ENCODE assay signal across 21 mouse cellular contexts in genomic region chr2:84624201-84624600, GRCm38 (mm10). TPM values are rescaled to one million over a fixed set of nuclear protein-coding genes. Genes with fewer than 3 reads are reported as not detected.
A peak's percentile ranks its signal among the peaks of the same experiment; 100 is the strongest.
DNase-seq lines count a peak whose midpoint lies in the region; ATAC-seq and TF ChIP-seq lines count a peak whose summit lies in the region.
"Had no signal": no experiment of that assay in that cellular context is flagged by ENCODE, and none has a peak within 500 bp of the region (broad histone marks: within the 10 kb centered on the region; RNA-seq: fewer than 3 reads in every experiment).

No protein-coding gene starts in this region.

- peaks cover 66% of the 10 kb centered on the region for H3K4me1 ChIP-seq in heart, embryonic 13.5 days
- H3K4me1 ChIP-seq in lung, embryonic 14.5 days (ENCODE audit: insufficient read depth), result no peaks in the 10 kb centered on the region; the same call in none of the 2 replicates
- peaks cover 43% of the 10 kb centered on the region for H3K4me1 ChIP-seq in small intestine, adult 2 months (ENCODE audit: control insufficient read depth, insufficient read depth, insufficient read length, low read length)
- no peaks in the 10 kb centered on the region for H3K4me1 ChIP-seq in midbrain, embryonic 15.5 days
- H3K4me1 ChIP-seq: neural tube, embryonic 12.5 days had no signal

- H3K9me3 ChIP-seq in heart, embryonic 13.5 days, result no peaks in the 10 kb centered on the region
- no peaks in the 10 kb centered on the region for H3K9me3 ChIP-seq in lung, embryonic 14.5 days (ENCODE audit: low read depth, low read length)
- no peaks in the 10 kb centered on the region for H3K9me3 ChIP-seq in midbrain, embryonic 15.5 days
- H3K9me3 ChIP-seq: limb, embryonic 12.5 days; neural tube, embryonic 12.5 days had no signal

- H3K36me3 ChIP-seq in heart, embryonic 13.5 days, result peaks cover 54% of the 10 kb centered on the region
- peaks cover 54% of the 10 kb centered on the region for H3K36me3 ChIP-seq in lung, embryonic 14.5 days (ENCODE audit: insufficient read depth)
- H3K36me3 ChIP-seq in small intestine, adult 2 months (ENCODE audit: control insufficient read depth, insufficient read depth, low read length), result peaks cover 31% of the 10 kb centered on the region
- peaks cover 20% of the 10 kb centered on the region; the same call in 1 of the 2 replicates for H3K36me3 ChIP-seq in midbrain, embryonic 15.5 days (replicated peaks)

- no peak for DNase-seq in heart, postnatal 4 days
- no peak for DNase-seq in lung, embryonic 14.5 days
- DNase-seq in lung, postnatal 4 days, result no peak
- DNase-seq in R1 (ENCODE audit: low read depth, low spot score), result peak; percentile 39
- no peak for DNase-seq in cerebellum, adult 11-12 months
- DNase-seq: cerebellum, adult 2 months; embryo, embryonic 11 days; forebrain, postnatal 0 days; gastrocnemius, postnatal 14 days; heart, postnatal 10 days; lung, postnatal 36 days; thymus, adult 18-20 months had no signal

- H3K9ac ChIP-seq in heart, embryonic 13.5 days, result no peak overlapping the region
- no peak overlapping the region for H3K9ac ChIP-seq in lung, embryonic 14.5 days
- no peak overlapping the region for H3K9ac ChIP-seq in midbrain, embryonic 15.5 days
- H3K9ac ChIP-seq: forebrain, postnatal 0 days; limb, embryonic 12.5 days; neural tube, embryonic 12.5 days had no signal

- H3K27ac ChIP-seq in heart, embryonic 13.5 days (replicated peaks), result peak overlapping the region; percentile 13; the same call in 1 of the 2 replicates
- no peak overlapping the region for H3K27ac ChIP-seq in lung, embryonic 14.5 days (ENCODE audit: low read depth)
- peak overlapping the region; percentile 4 for H3K27ac ChIP-seq in small intestine, adult 2 months (ENCODE audit: insufficient read depth, low read depth, low read length)
- no peak overlapping the region for H3K27ac ChIP-seq in midbrain, embryonic 15.5 days
- H3K27ac ChIP-seq: limb, embryonic 12.5 days; neural tube, embryonic 12.5 days had no signal

- no peak overlapping the region for H3K4me3 ChIP-seq in heart, embryonic 13.5 days
- no peak overlapping the region for H3K4me3 ChIP-seq in lung, embryonic 14.5 days (ENCODE audit: low read depth, low read length)
- no peak overlapping the region for H3K4me3 ChIP-seq in small intestine, adult 2 months (ENCODE audit: low read depth, low read length)
- H3K4me3 ChIP-seq in midbrain, embryonic 15.5 days, result no peak overlapping the region
- H3K4me3 ChIP-seq: limb, embryonic 12.5 days; neural tube, embryonic 12.5 days had no signal

- no peak overlapping the region for H3K4me2 ChIP-seq in heart, embryonic 13.5 days
- no peak overlapping the region for H3K4me2 ChIP-seq in lung, embryonic 14.5 days
- H3K4me2 ChIP-seq in midbrain, embryonic 15.5 days, result no peak overlapping the region
- H3K4me2 ChIP-seq: limb, embryonic 12.5 days; neural tube, embryonic 12.5 days had no signal

- no peak for TF ChIP-seq CTCF in lung, embryonic 14.5 days (IDR thresholded peaks at IDR 0.05; ENCODE audit: low read depth)
- TF ChIP-seq CTCF in small intestine, adult 2 months (IDR thresholded peaks at IDR 0.05; ENCODE audit: extremely low read depth, insufficient read length, insufficient replicate concordance, low read depth, low read length), result no peak

- ATAC-seq in heart, embryonic 13.5 days (ENCODE audit: extremely low read depth, insufficient number of reproducible peaks, low FRiP score, low TSS enrichment), result no peak
- peak; percentile 9; the same call in 1 of the 2 replicates for ATAC-seq in lung, embryonic 14.5 days (ENCODE audit: insufficient read depth)
- ATAC-seq in midbrain, embryonic 15.5 days (replicated peaks), result no peak
- ATAC-seq: forebrain, postnatal 0 days; midbrain, embryonic 16.5 days had no signal

- 91% methylated on average over 17 of the region's 17 CpGs for whole genome bisulfite sequencing in heart, embryonic 13.5 days
- 93% methylated on average over 17 of the region's 17 CpGs for WGBS in lung, embryonic 14.5 days
- WGBS in small intestine, adult 2 months, result 85% methylated on average over 17 of the region's 17 CpGs
- WGBS in midbrain, embryonic 15.5 days, result 95% methylated on average over 17 of the region's 17 CpGs

- no peaks in the 10 kb centered on the region for H3K27me3 ChIP-seq in heart, embryonic 13.5 days (replicated peaks)
- H3K27me3 ChIP-seq in lung, embryonic 14.5 days (ENCODE audit: insufficient read depth, low read length), result no peaks in the 10 kb centered on the region
- no peaks in the 10 kb centered on the region for H3K27me3 ChIP-seq in small intestine, adult 2 months (ENCODE audit: control insufficient read depth, insufficient read depth, low read length)
- H3K27me3 ChIP-seq in midbrain, embryonic 15.5 days (replicated peaks), result no peaks in the 10 kb centered on the region
- H3K27me3 ChIP-seq: limb, embryonic 12.5 days; neural tube, embryonic 12.5 days had no signal

- TF ChIP-seq POLR2A in small intestine, adult 2 months (IDR thresholded peaks at IDR 0.05; ENCODE audit: low read depth, low read length), result no peak

RNA-seq across cellular contexts. Expression of gene Ctnnd1, which starts 26.4 kb away (rescaled TPM):
- polyA plus RNA-seq in heart, embryonic 13.5 days (2015; fragmentation: Nextera tagmentation; extraction: Ambion mirVana), result 60.6 and 63.6 TPM in 2 replicates
- 100 to 1,000 TPM; 161 to 162 TPM for total RNA-seq in heart, postnatal 4 days (2021)
- polyA plus RNA-seq in lung, embryonic 14.5 days (2014; fragmentation: Nextera tagmentation; extraction: Ambion mirVana), result 59.9 and 63.3 TPM in 2 replicates
- polyA plus RNA-seq in small intestine, adult 2 months (2012; rRNA removed), result 29.0 and 80.2 TPM in 2 replicates
- polyA plus RNA-seq in midbrain, embryonic 15.5 days (2015; fragmentation: Nextera tagmentation; extraction: Ambion mirVana), result 31.3 and 34.2 TPM in 2 replicates

RNA-seq across cellular contexts. Expression of gene Btbd18, which starts 34.7 kb away (rescaled TPM):
- polyA plus RNA-seq in heart, embryonic 13.5 days (2015; fragmentation: Nextera tagmentation; extraction: Ambion mirVana), result 0.10 and 0.12 TPM in 2 replicates
- under 1 TPM in 1 of 2 experiments, not detected in 1; 0.11 TPM for total RNA-seq in heart, postnatal 4 days (2021)
- 0.22 and 0.39 TPM in 2 replicates for polyA plus RNA-seq in lung, embryonic 14.5 days (2014; fragmentation: Nextera tagmentation; extraction: Ambion mirVana)
- polyA plus RNA-seq in small intestine, adult 2 months (2012; rRNA removed), result not detected in 2 replicates
- 0.14 and 0.19 TPM in 2 replicates for polyA plus RNA-seq in midbrain, embryonic 15.5 days (2015; fragmentation: Nextera tagmentation; extraction: Ambion mirVana)
- total RNA-seq: gastrocnemius, postnatal 14 days; heart, postnatal 10 days; left cerebral cortex, adult 18-20 months had no signal
- polyA plus RNA-seq: cerebellum, adult 2 months; large intestine, adult 2 months had no signal

RNA-seq across cellular contexts. Expression of gene Selenoh, which starts 46.4 kb away (rescaled TPM):
- polyA plus RNA-seq in heart, embryonic 13.5 days (2015; fragmentation: Nextera tagmentation; extraction: Ambion mirVana), result 272 and 285 TPM in 2 replicates
- total RNA-seq in heart, postnatal 4 days (2021), result 100 to 1,000 TPM; 109 to 112 TPM
- polyA plus RNA-seq in lung, embryonic 14.5 days (2014; fragmentation: Nextera tagmentation; extraction: Ambion mirVana), result 419 and 427 TPM in 2 replicates
- polyA plus RNA-seq in small intestine, adult 2 months (2012; rRNA removed), result 42.8 and 47.3 TPM in 2 replicates
- polyA plus RNA-seq in midbrain, embryonic 15.5 days (2015; fragmentation: Nextera tagmentation; extraction: Ambion mirVana), result 168 and 174 TPM in 2 replicates

RNA-seq across cellular contexts. Expression of gene Gm28635, which starts 53.6 kb away (rescaled TPM):
- not detected in 2 replicates for polyA plus RNA-seq in heart, embryonic 13.5 days (2015; fragmentation: Nextera tagmentation; extraction: Ambion mirVana)
- total RNA-seq in heart, postnatal 4 days (2021), result 10 to 100 TPM; 15.3 to 22.6 TPM
- not detected in 2 replicates for polyA plus RNA-seq in lung, embryonic 14.5 days (2014; fragmentation: Nextera tagmentation; extraction: Ambion mirVana)
- not detected in 2 replicates for polyA plus RNA-seq in small intestine, adult 2 months (2012; rRNA removed)
- polyA plus RNA-seq in midbrain, embryonic 15.5 days (2015; fragmentation: Nextera tagmentation; extraction: Ambion mirVana), result not detected in 2 replicates
- total RNA-seq: forebrain, postnatal 0 days; gastrocnemius, postnatal 14 days had no signal
- polyA plus RNA-seq: C2C12; forebrain, postnatal 0 days; large intestine, adult 2 months; limb, embryonic 12.5 days; midbrain, embryonic 16.5 days; neural tube, embryonic 12.5 days had no signal

RNA-seq across cellular contexts. Expression of gene Med19, which starts 54.0 kb away (rescaled TPM):
- polyA plus RNA-seq in heart, embryonic 13.5 days (2015; fragmentation: Nextera tagmentation; extraction: Ambion mirVana), result 26.1 and 26.6 TPM in 2 replicates
- total RNA-seq in heart, postnatal 4 days (2021), result 10 to 100 TPM; 18.9 to 20.2 TPM
- polyA plus RNA-seq in lung, embryonic 14.5 days (2014; fragmentation: Nextera tagmentation; extraction: Ambion mirVana), result 44.8 and 45.4 TPM in 2 replicates
- 2.7 and 5.1 TPM in 2 replicates for polyA plus RNA-seq in small intestine, adult 2 months (2012; rRNA removed)
- polyA plus RNA-seq in midbrain, embryonic 15.5 days (2015; fragmentation: Nextera tagmentation; extraction: Ambion mirVana), result 49.5 and 50.1 TPM in 2 replicates

Comparison
In these comparisons a context has a peak if more than half of its experiments do, and no peak if none do; other contexts are left out.
1. H3K27ac ChIP-seq: peak in heart, embryonic 13.5 days (single experiment) and small intestine, adult 2 months (single experiment); none in lung, embryonic 14.5 days (single experiment) and midbrain, embryonic 15.5 days (single experiment).